Mouse (Mus musculus): ENCODE data around the gene Vamp2. TPM values are rescaled to one million over a fixed set of nuclear protein-coding genes. Genes with fewer than 3 reads are reported as not detected.

Vamp2 gene
- polyA plus RNA-seq, 1 experiment from 2014 or later = 85.0 TPM

GRCm38 (mm10) chr11:69111051-69111810, 22.9 kb downstream of the Vamp2 start:
- H3K4me1 ChIP-seq = 0 out of 2 replicates have a peak, but pooled peaks cover 3% of the 10 kb centered on the region
- H3K27me3 ChIP-seq = peaks cover 3% of the 10 kb centered on the region; the same call in 1 of the 2 replicates
- WGBS = 5% methylated on average over 21 of the region's 21 CpGs
- H3K9me3 ChIP-seq = no peaks in the 10 kb centered on the region
- H3K4me2 ChIP-seq (replicated peaks) = peak overlapping the region; percentile 51
- peak overlapping the region; percentile 46 for H3K4me3 ChIP-seq
- peak overlapping the region; percentile 25; the same call in 1 of the 2 replicates for H3K9ac ChIP-seq
- peaks cover 32% of the 10 kb centered on the region for H3K36me3 ChIP-seq
- ATAC-seq (ENCODE audit: insufficient number of reproducible peaks, insufficient read depth, low FRiP score, low TSS enrichment) = no peak
- H3K27ac ChIP-seq = no peak overlapping the region

DNA sequence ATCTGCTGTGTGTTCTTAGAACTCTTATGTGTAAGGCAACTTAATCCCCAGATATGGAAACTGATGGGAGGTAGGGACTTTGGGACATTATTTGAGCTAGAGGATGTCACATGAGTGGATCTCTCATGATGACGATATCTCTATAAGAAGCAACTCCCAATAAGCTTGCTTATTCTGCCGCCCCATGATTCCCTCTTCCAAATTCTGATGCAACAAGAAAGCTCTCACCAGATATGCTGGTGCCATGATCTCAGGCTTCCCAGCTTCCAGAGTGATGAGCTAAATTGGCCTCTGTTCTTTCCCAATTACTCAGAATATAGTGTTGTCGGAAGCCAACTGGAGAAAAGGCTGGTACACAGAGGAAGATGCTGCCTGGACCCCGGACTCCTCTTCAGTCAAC, 23.6 kb downstream of the Vamp2 start:
- Histone ChIP-seq H3K27me3 (peaks cover 7% of the 10 kb centered on the region), H3K27ac (no peak overlapping the region), H3K9ac (no peak overlapping the region), H3K4me2 (replicated peaks) (peak overlapping the region; percentile 51; the same call in 1 of the 2 replicates), H3K4me1 (0 out of 2 replicates have a peak, but pooled peaks cover 3% of the 10 kb centered on the region), H3K4me3 (no peak overlapping the region; the same call in 1 of the 2 replicates), H3K9me3 (no peaks in the 10 kb centered on the region), H3K36me3 (peaks cover 26% of the 10 kb centered on the region)
- 66% methylated on average over 4 of the region's 4 CpGs for WGBS
- no peak for ATAC-seq (ENCODE audit: insufficient number of reproducible peaks, insufficient read depth, low FRiP score, low TSS enrichment)

DNA sequence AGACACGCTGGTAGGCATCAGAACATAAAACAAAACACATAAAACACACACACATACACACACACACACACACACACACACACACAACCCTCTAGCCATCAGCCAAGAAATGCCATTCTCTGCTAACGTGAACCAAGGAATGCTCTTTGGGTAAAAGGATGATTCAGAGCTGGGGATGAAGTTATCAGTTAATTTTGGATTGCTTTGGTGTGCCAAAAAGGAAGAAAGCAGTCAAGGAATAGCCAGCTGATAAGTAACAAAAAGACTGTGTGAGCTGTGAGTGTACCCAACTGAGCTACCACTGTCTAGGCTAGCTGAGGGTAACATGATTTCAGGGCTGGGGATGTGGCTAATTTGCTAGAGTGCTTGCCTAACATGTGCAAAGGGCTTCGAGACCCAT, 25.7 kb downstream of the Vamp2 start:
- Histone ChIP-seq H3K4me1 (peaks cover 6% of the 10 kb centered on the region), H3K4me2 (replicated peaks) (no peak overlapping the region), H3K27ac (no peak overlapping the region), H3K9me3 (no peaks in the 10 kb centered on the region), H3K4me3 (no peak overlapping the region), H3K27me3 (peaks cover 9% of the 10 kb centered on the region), H3K36me3 (peaks cover 5% of the 10 kb centered on the region), H3K9ac (no peak overlapping the region)
- WGBS = 72% methylated on average over 3 of the region's 3 CpGs
- no peak for ATAC-seq (ENCODE audit: insufficient number of reproducible peaks, insufficient read depth, low FRiP score, low TSS enrichment)

DNA sequence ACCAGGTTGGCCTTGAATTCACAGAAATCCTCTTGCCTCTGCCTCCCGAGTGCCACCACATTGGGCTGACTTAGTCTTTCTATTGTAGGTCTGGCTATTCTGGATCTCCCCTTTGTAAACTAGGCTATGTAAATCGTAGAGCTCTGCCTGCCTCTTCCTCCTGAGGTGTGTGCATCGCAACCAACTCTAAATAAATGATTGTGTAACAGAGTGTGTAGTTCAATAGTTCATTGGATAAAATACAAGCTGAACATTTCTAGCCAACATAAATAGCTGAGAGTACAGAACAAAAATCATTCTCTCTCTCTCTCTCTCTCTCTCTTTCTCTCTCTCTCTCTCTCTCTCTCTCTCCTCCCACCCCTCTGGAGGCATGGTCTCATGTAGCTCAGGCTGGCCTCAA, 26.3 kb downstream of the Vamp2 start:
- H3K4me1 ChIP-seq = peaks cover 12% of the 10 kb centered on the region
- ATAC-seq (ENCODE audit: insufficient number of reproducible peaks, insufficient read depth, low FRiP score, low TSS enrichment) = no peak
- no peak overlapping the region for H3K27ac ChIP-seq
- H3K4me2 ChIP-seq (replicated peaks) = no peak overlapping the region
- H3K4me3 ChIP-seq = no peak overlapping the region
- H3K9ac ChIP-seq = no peak overlapping the region
- no peaks in the 10 kb centered on the region for H3K9me3 ChIP-seq
- peaks cover 9% of the 10 kb centered on the region for H3K27me3 ChIP-seq
- 81% methylated on average over 3 of the region's 3 CpGs for WGBS
- no peaks in the 10 kb centered on the region for H3K36me3 ChIP-seq

- H3K27ac ChIP-seq = no peak overlapping the region
- H3K9me3 ChIP-seq = no peaks in the 10 kb centered on the region
- H3K4me2 ChIP-seq (replicated peaks) = peak overlapping the region; percentile 88; the same call in 1 of the 2 replicates
- no peak for ATAC-seq (ENCODE audit: insufficient number of reproducible peaks, insufficient read depth, low FRiP score, low TSS enrichment)
- WGBS = 59% methylated on average over 5 of the region's 5 CpGs
- H3K36me3 ChIP-seq = no peaks in the 10 kb centered on the region
- H3K4me3 ChIP-seq = no peak overlapping the region
- peaks cover 9% of the 10 kb centered on the region for H3K27me3 ChIP-seq
- no peak overlapping the region for H3K9ac ChIP-seq
- H3K4me1 ChIP-seq = peaks cover 26% of the 10 kb centered on the region
These were observed 28.6 kb downstream of the Vamp2 start for GRCm38 (mm10) chr11:69116843-69117242.

- WGBS = under 1% methylated on average over 45 of the region's 45 CpGs
- H3K27ac ChIP-seq = peak overlapping the region; percentile 58
- H3K9ac ChIP-seq = peak overlapping the region; percentile 59
- no peak for ATAC-seq (ENCODE audit: insufficient number of reproducible peaks, insufficient read depth, low FRiP score, low TSS enrichment)
- peaks cover 9% of the 10 kb centered on the region for H3K27me3 ChIP-seq
- H3K4me1 ChIP-seq = peaks cover 26% of the 10 kb centered on the region
- no peaks in the 10 kb centered on the region for H3K9me3 ChIP-seq
- H3K4me2 ChIP-seq (replicated peaks) = peak overlapping the region; percentile 88
- H3K36me3 ChIP-seq = no peaks in the 10 kb centered on the region
- peak overlapping the region; percentile 77 for H3K4me3 ChIP-seq
These were observed 29.7 kb downstream of the Vamp2 start for GRCm38 (mm10) chr11:69117737-69118695.

- peak overlapping the region; percentile 77 for H3K4me3 ChIP-seq
- no peaks in the 10 kb centered on the region for H3K9me3 ChIP-seq
- ATAC-seq (ENCODE audit: insufficient number of reproducible peaks, insufficient read depth, low FRiP score, low TSS enrichment) = no peak
- 1% methylated on average over 15 of the region's 15 CpGs for WGBS
- no peak overlapping the region for H3K27ac ChIP-seq
- H3K9ac ChIP-seq = no peak overlapping the region
- peaks cover 26% of the 10 kb centered on the region for H3K4me1 ChIP-seq
- H3K36me3 ChIP-seq = no peaks in the 10 kb centered on the region
- H3K4me2 ChIP-seq (replicated peaks) = peak overlapping the region; percentile 88
- peaks cover 9% of the 10 kb centered on the region for H3K27me3 ChIP-seq
These were observed 30.5 kb downstream of the Vamp2 start for GRCm38 (mm10) chr11:69118765-69119164.

GRCm38 (mm10) chr11:69119446-69120155, 31.3 kb downstream of the Vamp2 start:
- Histone ChIP-seq H3K4me2 (replicated peaks) (peak overlapping the region; percentile 88), H3K27me3 (peaks cover 9% of the 10 kb centered on the region), H3K9me3 (no peaks in the 10 kb centered on the region), H3K9ac (no peak overlapping the region), H3K4me3 (peak overlapping the region; percentile 77), H3K36me3 (no peaks in the 10 kb centered on the region), H3K27ac (no peak overlapping the region), H3K4me1 (peaks cover 26% of the 10 kb centered on the region)
- no peak for ATAC-seq (ENCODE audit: insufficient number of reproducible peaks, insufficient read depth, low FRiP score, low TSS enrichment)
- 28% methylated on average over 14 of the region's 14 CpGs for WGBS

DNA sequence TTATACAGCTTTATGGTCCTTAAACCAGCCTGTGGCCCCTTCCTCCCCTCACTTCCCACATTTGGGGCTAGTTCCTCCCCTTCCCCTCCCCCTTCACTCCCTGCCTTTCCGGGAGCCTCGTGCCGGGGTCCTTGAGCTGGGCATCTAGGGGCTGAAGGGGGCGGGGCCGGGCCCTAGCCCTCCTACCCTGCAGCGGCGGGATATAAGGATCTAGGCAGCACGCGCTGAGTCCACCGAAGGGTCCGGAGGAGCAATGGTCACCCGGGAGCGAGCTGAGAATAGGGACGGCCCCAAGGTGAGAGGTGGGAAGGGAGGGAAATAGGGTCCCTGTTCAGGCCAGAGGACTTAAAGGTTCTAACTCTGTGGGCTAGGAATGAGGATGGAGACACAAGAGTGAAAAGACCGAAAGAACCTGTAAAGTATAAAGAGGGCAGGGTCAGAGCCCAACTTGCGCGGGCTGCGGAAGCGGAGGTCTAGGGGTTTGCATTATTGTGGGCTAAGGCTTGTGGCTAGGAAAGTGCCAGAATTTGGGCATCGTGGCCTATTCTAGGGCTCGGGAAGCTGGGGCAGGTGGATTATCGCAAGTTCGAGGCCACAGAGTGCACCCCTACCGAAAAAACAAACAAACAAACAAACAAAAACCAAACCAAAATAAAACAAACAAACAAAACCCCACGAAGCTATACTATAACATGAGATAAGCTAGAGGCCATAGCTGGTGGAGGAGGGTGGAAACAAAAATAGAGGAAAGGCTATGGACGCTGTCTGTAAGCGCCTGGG, 32.1 kb downstream of the Vamp2 start, which contains the start of gene Hes7:
TSS of gene Hes7 (plus strand) at position 184 of the 780 bp plus-strand sequence.
- H3K4me1 ChIP-seq = peaks cover 26% of the 10 kb centered on the region

GRCm38 (mm10) chr11:69121001-69121740, 32.9 kb downstream of the Vamp2 start:
- no peak overlapping the region for H3K27ac ChIP-seq
- H3K4me1 ChIP-seq = peaks cover 31% of the 10 kb centered on the region
- H3K9ac ChIP-seq = peak overlapping the region; percentile 72; the same call in 1 of the 2 replicates
- peak overlapping the region; percentile 77 for H3K4me3 ChIP-seq
- no peaks in the 10 kb centered on the region for H3K36me3 ChIP-seq
- H3K4me2 ChIP-seq (replicated peaks) = peak overlapping the region; percentile 88
- ATAC-seq (ENCODE audit: insufficient number of reproducible peaks, insufficient read depth, low FRiP score, low TSS enrichment) = no peak
- no peaks in the 10 kb centered on the region for H3K9me3 ChIP-seq
- WGBS = 1% methylated on average over 33 of the region's 33 CpGs
- H3K27me3 ChIP-seq = peaks cover 6% of the 10 kb centered on the region

More for the DNA sequence above, 32.1 kb downstream of the Vamp2 start, which contains the start of gene Hes7:
- peak within 1 kb of the TSS; percentile 77 for H3K4me3 ChIP-seq
- peaks cover 9% of the 10 kb centered on the region for H3K27me3 ChIP-seq
- H3K9ac ChIP-seq = peak within 1 kb of the TSS; percentile 72; the same call in 1 of the 2 replicates
- H3K9me3 ChIP-seq = no peaks in the 10 kb centered on the region
- no peaks in the 10 kb centered on the region for H3K36me3 ChIP-seq
- peak within 1 kb of the TSS; percentile 88 for H3K4me2 ChIP-seq (replicated peaks)
- no peak for ATAC-seq (ENCODE audit: insufficient number of reproducible peaks, insufficient read depth, low FRiP score, low TSS enrichment)
- WGBS = 2% methylated on average over 27 of the region's 27 CpGs
- no peak within 1 kb of the TSS for H3K27ac ChIP-seq

Measured in embryonic facial prominence, embryonic 12.5 days (tissue).